Mouse (Mus musculus): ENCODE measurements around the gene Rps15. TPM values are rescaled to one million over a fixed set of nuclear protein-coding genes. Genes with fewer than 3 reads are reported as not detected.

Rps15 gene
- polyA plus RNA-seq, 1 experiment = 4,761 TPM

GRCm38 (mm10) chr10:80255881-80256535, 36.2 kb upstream of the Rps15 start:
- Histone ChIP-seq H3K4me3 (no peak overlapping the region), H3K79me2 (ENCODE audit: control insufficient read depth, insufficient read depth) (peaks cover 20% of the 10 kb centered on the region), H3ac (ENCODE audit: control insufficient read depth, insufficient read length) (no peak overlapping the region), H3K36me3 (ENCODE audit: control insufficient read depth, insufficient read depth) (peaks cover 4% of the 10 kb centered on the region), H3K27me3 (ENCODE audit: control insufficient read depth, insufficient read depth, insufficient read length) (no peaks in the 10 kb centered on the region), H3K4me2 (ENCODE audit: low read depth) (no peak overlapping the region)
- TF ChIP-seq TCF12 (IDR thresholded peaks at IDR 0.05; ENCODE audit: insufficient read depth, poor library complexity, severe bottlenecking) = no peak
- no peak for TF ChIP-seq USF1 (IDR thresholded peaks at IDR 0.05; ENCODE audit: low read depth)
- TF ChIP-seq POLR2A (IDR thresholded peaks at IDR 0.05; ENCODE audit: insufficient read length, low read depth) = peak; percentile 21
- peak; percentile 88 for TF ChIP-seq POLR2AphosphoS2 (IDR thresholded peaks at IDR 0.05; ENCODE audit: insufficient read length, low read depth)

GRCm38 (mm10) chr10:80257936-80258335, 34.3 kb upstream of the Rps15 start:
- H3K4me3 ChIP-seq = no peak overlapping the region
- H3K27me3 ChIP-seq (ENCODE audit: control insufficient read depth, insufficient read depth, insufficient read length) = no peaks in the 10 kb centered on the region
- no peak overlapping the region for H3K4me2 ChIP-seq (ENCODE audit: low read depth)
- H3K36me3 ChIP-seq (ENCODE audit: control insufficient read depth, insufficient read depth) = peaks cover 4% of the 10 kb centered on the region
- no peak overlapping the region for H3ac ChIP-seq (ENCODE audit: control insufficient read depth, insufficient read length)
- peaks cover 8% of the 10 kb centered on the region for H3K79me2 ChIP-seq (ENCODE audit: control insufficient read depth, insufficient read depth)
- TF ChIP-seq CEBPB (IDR thresholded peaks at IDR 0.05; ENCODE audit: insufficient read depth, poor library complexity, severe bottlenecking) (no peak), MYOD1 (IDR thresholded peaks at IDR 0.05; ENCODE audit: control insufficient read depth in 1 of 3, insufficient read length in 2 of 3, low read depth in 2 of 3) (no peak), TCF12 (IDR thresholded peaks at IDR 0.05; ENCODE audit: insufficient read depth, poor library complexity, severe bottlenecking) (no peak), MYOG (IDR thresholded peaks at IDR 0.05; ENCODE audit: control insufficient read depth in 1 of 3, insufficient read depth in 1 of 3, insufficient read length in 2 of 3, low read depth in 2 of 3) (no peak), POLR2AphosphoS2 (IDR thresholded peaks at IDR 0.05; ENCODE audit: insufficient read length, low read depth) (peak; percentile 10), POLR2A (IDR thresholded peaks at IDR 0.05; ENCODE audit: insufficient read length, low read depth) (peak; percentile 1), SRF (IDR thresholded peaks at IDR 0.05; ENCODE audit: control insufficient read depth, insufficient read length, low read depth) (no peak), TCF3 (IDR thresholded peaks at IDR 0.05; ENCODE audit: insufficient read length, low read depth) (no peak), E2F4 (IDR thresholded peaks at IDR 0.05; ENCODE audit: insufficient read depth) (no peak), REST (IDR thresholded peaks at IDR 0.05; ENCODE audit: insufficient read depth, insufficient read length) (no peak)

- Histone ChIP-seq H3K4me3 (peak overlapping the region; percentile 50), H3K36me3 (ENCODE audit: control insufficient read depth, insufficient read depth) (peaks cover 4% of the 10 kb centered on the region)
- TF ChIP-seq POLR2A (IDR thresholded peaks at IDR 0.05; ENCODE audit: insufficient read length, low read depth) (peak; percentile 14), TCF12 (IDR thresholded peaks at IDR 0.05; ENCODE audit: insufficient read depth, poor library complexity, severe bottlenecking) (no peak)
Observed at GRCm38 (mm10) chr10:80258752-80259462, 33.3 kb upstream of the Rps15 start.

GRCm38 (mm10) chr10:80259463-80259805, 32.8 kb upstream of the Rps15 start:
- Histone ChIP-seq H3K79me2 (ENCODE audit: control insufficient read depth, insufficient read depth) (peaks cover 19% of the 10 kb centered on the region), H3K4me3 (peak overlapping the region; percentile 50), H3K27me3 (ENCODE audit: control insufficient read depth, insufficient read depth, insufficient read length) (no peaks in the 10 kb centered on the region), H3K4me2 (ENCODE audit: low read depth) (peak overlapping the region; percentile 92), H3K36me3 (ENCODE audit: control insufficient read depth, insufficient read depth) (no peaks in the 10 kb centered on the region), H3ac (ENCODE audit: control insufficient read depth, insufficient read length) (no peak overlapping the region)
- TF ChIP-seq MAX (IDR thresholded peaks at IDR 0.05; ENCODE audit: low read depth) (no peak), USF1 (IDR thresholded peaks at IDR 0.05; ENCODE audit: low read depth) (no peak), SRF (IDR thresholded peaks at IDR 0.05; ENCODE audit: control insufficient read depth, insufficient read length, low read depth) (no peak), CEBPB (IDR thresholded peaks at IDR 0.05; ENCODE audit: insufficient read depth, poor library complexity, severe bottlenecking) (no peak), E2F4 (IDR thresholded peaks at IDR 0.05; ENCODE audit: insufficient read depth) (no peak), TCF3 (IDR thresholded peaks at IDR 0.05; ENCODE audit: insufficient read length, low read depth) (no peak), TCF12 (IDR thresholded peaks at IDR 0.05; ENCODE audit: insufficient read depth, poor library complexity, severe bottlenecking) (no peak), MYOD1 (IDR thresholded peaks at IDR 0.05; ENCODE audit: control insufficient read depth in 1 of 3, insufficient read length in 2 of 3, low read depth in 2 of 3) (no peak), REST (IDR thresholded peaks at IDR 0.05; ENCODE audit: insufficient read depth, insufficient read length) (no peak), POLR2A (IDR thresholded peaks at IDR 0.05; ENCODE audit: insufficient read length, low read depth) (no peak), POLR2AphosphoS2 (IDR thresholded peaks at IDR 0.05; ENCODE audit: insufficient read length, low read depth) (no peak), MYOG (IDR thresholded peaks at IDR 0.05; ENCODE audit: control insufficient read depth in 1 of 3, insufficient read depth in 1 of 3, insufficient read length in 2 of 3, low read depth in 2 of 3) (no peak)

More at GRCm38 (mm10) chr10:80258752-80259462, 33.3 kb upstream of the Rps15 start:
- Histone ChIP-seq H3K4me2 (ENCODE audit: low read depth) (peak overlapping the region; percentile 92), H3ac (ENCODE audit: control insufficient read depth, insufficient read length) (no peak overlapping the region), H3K27me3 (ENCODE audit: control insufficient read depth, insufficient read depth, insufficient read length) (no peaks in the 10 kb centered on the region), H3K79me2 (ENCODE audit: control insufficient read depth, insufficient read depth) (peaks cover 14% of the 10 kb centered on the region)
